ENCODE assay signal across 8 mouse cellular contexts in the genomic region with DNA sequence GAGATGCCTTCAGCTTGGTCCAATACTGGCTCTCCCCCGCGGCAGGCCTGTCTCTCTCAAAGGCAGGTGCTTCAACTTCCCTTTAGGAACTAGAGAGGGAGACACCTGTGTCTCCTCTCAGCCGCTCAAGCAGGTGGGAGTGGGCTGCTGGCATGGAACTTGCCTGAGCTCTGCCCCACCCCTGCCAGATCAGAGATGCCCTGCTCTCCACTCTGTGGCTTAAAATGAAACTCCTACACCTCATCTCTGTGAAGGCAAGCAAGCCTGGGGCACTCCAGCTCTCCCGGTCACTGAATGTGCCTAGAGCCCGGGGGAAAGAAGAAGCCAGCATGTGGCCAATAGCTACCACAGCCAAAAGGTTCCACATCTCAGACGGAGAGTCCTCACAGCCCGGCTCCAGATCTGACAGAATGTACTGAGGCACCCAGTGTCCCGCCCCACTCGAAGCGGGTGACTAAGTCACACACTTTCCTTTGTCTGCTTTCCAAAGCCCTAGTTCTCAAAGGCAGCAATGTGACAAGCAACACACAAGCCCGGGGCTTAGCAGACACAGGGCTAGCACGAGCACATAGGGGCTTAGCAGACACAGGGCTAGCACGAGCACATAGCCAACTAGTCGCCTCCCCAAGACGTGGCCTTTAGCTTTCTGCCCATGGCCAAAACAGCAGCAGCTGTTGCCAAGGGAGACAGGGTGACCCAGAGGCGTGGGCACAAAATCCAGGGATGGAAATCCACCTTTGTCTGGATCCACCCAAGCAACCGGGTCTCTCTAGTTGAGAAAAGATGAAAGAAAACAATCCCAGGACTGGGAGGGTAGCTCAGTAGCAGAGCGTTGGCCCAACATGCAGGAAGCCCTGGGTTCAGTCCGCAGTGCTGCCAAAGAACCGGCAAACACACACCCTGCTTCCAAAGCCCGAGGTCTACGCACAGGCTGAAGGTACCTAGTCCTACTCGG. TPM values are rescaled to one million over a fixed set of nuclear protein-coding genes. Genes with fewer than 3 reads are reported as not detected.
DNase-seq lines count a peak whose midpoint lies in the region; ATAC-seq and TF ChIP-seq lines count a peak whose summit lies in the region.

No protein-coding gene starts in this region.

- H3K4me1 ChIP-seq in cerebellum, adult 2 months (ENCODE audit: control insufficient read depth, insufficient read depth, low read length) = peaks cover 7% of the 10 kb centered on the region
- peaks cover 12% of the 10 kb centered on the region; the same call in 1 of the 2 replicates for H3K4me1 ChIP-seq in spleen, adult 2 months (ENCODE audit: control insufficient read depth, insufficient read depth, insufficient read length)
- peaks cover 65% of the 10 kb centered on the region for H3K4me1 ChIP-seq in liver, postnatal 0 days (ENCODE audit: insufficient read depth)
- H3K4me1 ChIP-seq in neural tube, embryonic 15.5 days = peaks cover 75% of the 10 kb centered on the region

- TF ChIP-seq EP300 in liver, postnatal 0 days (IDR thresholded peaks at IDR 0.05; ENCODE audit: low read depth) = no peak

- no peak overlapping the region; the same call in 1 of the 2 replicates for H3K9ac ChIP-seq in liver, postnatal 0 days (replicated peaks)
- peak overlapping the region; percentile 37; the same call in 1 of the 2 replicates for H3K9ac ChIP-seq in neural tube, embryonic 15.5 days (replicated peaks)

- no peaks in the 10 kb centered on the region for H3K36me3 ChIP-seq in spleen, adult 2 months (ENCODE audit: control insufficient read depth, insufficient read depth, low read length)
- H3K36me3 ChIP-seq in liver, postnatal 0 days (replicated peaks; ENCODE audit: insufficient read depth, low read length) = no peaks in the 10 kb centered on the region
- no peaks in the 10 kb centered on the region for H3K36me3 ChIP-seq in neural tube, embryonic 15.5 days

- WGBS in cerebellum, adult 2 months = 62% methylated on average over 23 of the region's 23 CpGs
- 35% methylated on average over 23 of the region's 23 CpGs for WGBS in spleen, adult 2 months
- WGBS in liver, postnatal 0 days (ENCODE audit: insufficient replicate concordance) = 60% methylated on average over 23 of the region's 23 CpGs
- 33% methylated on average over 23 of the region's 23 CpGs for WGBS in neural tube, embryonic 15.5 days

- H3K27ac ChIP-seq in cerebellum, adult 2 months (ENCODE audit: insufficient read depth, low read length) = no peak overlapping the region
- H3K27ac ChIP-seq in spleen, adult 2 months (ENCODE audit: insufficient read depth, low read length) = no peak overlapping the region
- peak overlapping the region; percentile 11 for H3K27ac ChIP-seq in liver, postnatal 0 days (ENCODE audit: low read depth)
- 0 out of 2 replicates have a peak overlapping the region, but pooled peaks have one; percentile 37 for H3K27ac ChIP-seq in neural tube, embryonic 15.5 days (replicated peaks)

- intact Hi-C loops in heart, postnatal 14 days (cut with DNase I) = loop anchor here (5.0 kb wide), 3 partner anchors 48 to 88 kb away; no protein-coding TSS in a partner anchor

- no peak for TF ChIP-seq POLR2A in cerebellum, adult 2 months (IDR thresholded peaks at IDR 0.05; ENCODE audit: borderline replicate concordance, insufficient read depth, low read length)
- no peak for TF ChIP-seq POLR2A in spleen, adult 2 months (IDR thresholded peaks at IDR 0.05; ENCODE audit: low read depth, low read length)

- H3K9me3 ChIP-seq in liver, postnatal 0 days (ENCODE audit: low read length) = no peaks in the 10 kb centered on the region
- no peaks in the 10 kb centered on the region for H3K9me3 ChIP-seq in neural tube, embryonic 15.5 days (replicated peaks)

- H3K27me3 ChIP-seq in cerebellum, adult 2 months (ENCODE audit: control insufficient read depth, insufficient read depth, low read length) = no peaks in the 10 kb centered on the region
- H3K27me3 ChIP-seq in spleen, adult 2 months (ENCODE audit: control insufficient read depth, insufficient read depth, low read length) = no peaks in the 10 kb centered on the region
- no peaks in the 10 kb centered on the region for H3K27me3 ChIP-seq in liver, postnatal 0 days (ENCODE audit: insufficient read depth, low read length)
- no peaks in the 10 kb centered on the region; the same call in 1 of the 2 replicates for H3K27me3 ChIP-seq in neural tube, embryonic 15.5 days (replicated peaks)

- no peak for TF ChIP-seq CTCF in cerebellum, adult 2 months (IDR thresholded peaks at IDR 0.05; ENCODE audit: borderline replicate concordance, insufficient read depth, low read depth, low read length)
- no peak for TF ChIP-seq CTCF in spleen, adult 2 months (IDR thresholded peaks at IDR 0.05; ENCODE audit: extremely low read depth, insufficient read depth, insufficient read length, insufficient replicate concordance)
- TF ChIP-seq CTCF in liver, postnatal 0 days (IDR thresholded peaks at IDR 0.05; ENCODE audit: low read depth) = no peak

- ATAC-seq in liver, postnatal 0 days = no peak
- ATAC-seq in neural tube, embryonic 15.5 days (ENCODE audit: low FRiP score) = no peak

- peak in 1 of 2 experiments; percentile 21 for DNase-seq in cerebellum, adult 2 months
- no peak for DNase-seq in cerebellum, adult 9-11 months
- no peak for DNase-seq in spleen, adult 2 months (ENCODE audit: low read depth in 1 of 2, low spot score in 2 of 2)
- DNase-seq in spleen, postnatal 36 days (ENCODE audit: low spot score in 2 of 2) = no peak
- DNase-seq in heart, postnatal 14 days = peak; percentile 36 to 51
- DNase-seq in liver, postnatal 0 days = no peak
- no peak for DNase-seq in frontal cortex, postnatal 14 days (ENCODE audit: low spot score in 2 of 2)

- peak overlapping the region; percentile 99 for H3K4me2 ChIP-seq in liver, postnatal 0 days (ENCODE audit: low read depth, low read length)
- H3K4me2 ChIP-seq in neural tube, embryonic 15.5 days = peak overlapping the region; percentile 99

- peak overlapping the region; percentile 31 for H3K4me3 ChIP-seq in cerebellum, adult 2 months (replicated peaks; ENCODE audit: insufficient read depth, low read depth, low read length)
- H3K4me3 ChIP-seq in spleen, adult 2 months (ENCODE audit: extremely low read depth, insufficient read depth, insufficient read length) = peak overlapping the region; percentile 16
- H3K4me3 ChIP-seq in liver, postnatal 0 days (ENCODE audit: low read depth, low read length) = peak overlapping the region; percentile 88
- peak overlapping the region; percentile 69 for H3K4me3 ChIP-seq in neural tube, embryonic 15.5 days (replicated peaks)

RNA-seq across cellular contexts. Expression of a gene that starts 3.0 kb away (rescaled TPM):
- polyA plus RNA-seq in cerebellum, adult 2 months (2012; rRNA removed) = 19.9 and 28.2 TPM in 2 replicates
- 30.2 and 32.2 TPM in 2 replicates for polyA plus RNA-seq in spleen, adult 2 months (2012; rRNA removed)
- 10 to 100 TPM; 13.2 to 14.8 TPM for total RNA-seq in heart, postnatal 14 days (2021)
- 1.9 and 2.1 TPM in 2 replicates for polyA plus RNA-seq in liver, postnatal 0 days (2015; fragmentation: Nextera tagmentation; extraction: Ambion mirVana)
- polyA plus RNA-seq in neural tube, embryonic 15.5 days (2015; fragmentation: Nextera tagmentation; extraction: Ambion mirVana) = 8.7 and 12.2 TPM in 2 replicates

Comparison
In these comparisons a context has a peak if more than half of its experiments do, and no peak if none do; other contexts are left out.
1. DNase-seq: peak in heart, postnatal 14 days (2 of 2); none in cerebellum, adult 9-11 months (single experiment), spleen, adult 2 months (0 of 2), spleen, postnatal 36 days (0 of 2), liver, postnatal 0 days (single experiment) and frontal cortex, postnatal 14 days (0 of 2).
2. H3K27ac ChIP-seq: peak in liver, postnatal 0 days (single experiment) and neural tube, embryonic 15.5 days (single experiment); none in cerebellum, adult 2 months (single experiment) and spleen, adult 2 months (single experiment).
3. H3K4me3 ChIP-seq: peak in every context shown above with its lines; median percentile 88 in liver, postnatal 0 days; 69 in neural tube, embryonic 15.5 days; 31 in cerebellum, adult 2 months; 16 in spleen, adult 2 months.